Mouse (Mus musculus) fibroblast of lung, adult 2 months (primary cell): ENCODE data around the gene Rspo3.

Source experiments
- DNase-seq: peaks from one replicate; pipeline ENCODE4 v3.0.0-alpha.2; 2011; ENCODE audit warnings: low read depth

The Rspo3 gene

DNA sequence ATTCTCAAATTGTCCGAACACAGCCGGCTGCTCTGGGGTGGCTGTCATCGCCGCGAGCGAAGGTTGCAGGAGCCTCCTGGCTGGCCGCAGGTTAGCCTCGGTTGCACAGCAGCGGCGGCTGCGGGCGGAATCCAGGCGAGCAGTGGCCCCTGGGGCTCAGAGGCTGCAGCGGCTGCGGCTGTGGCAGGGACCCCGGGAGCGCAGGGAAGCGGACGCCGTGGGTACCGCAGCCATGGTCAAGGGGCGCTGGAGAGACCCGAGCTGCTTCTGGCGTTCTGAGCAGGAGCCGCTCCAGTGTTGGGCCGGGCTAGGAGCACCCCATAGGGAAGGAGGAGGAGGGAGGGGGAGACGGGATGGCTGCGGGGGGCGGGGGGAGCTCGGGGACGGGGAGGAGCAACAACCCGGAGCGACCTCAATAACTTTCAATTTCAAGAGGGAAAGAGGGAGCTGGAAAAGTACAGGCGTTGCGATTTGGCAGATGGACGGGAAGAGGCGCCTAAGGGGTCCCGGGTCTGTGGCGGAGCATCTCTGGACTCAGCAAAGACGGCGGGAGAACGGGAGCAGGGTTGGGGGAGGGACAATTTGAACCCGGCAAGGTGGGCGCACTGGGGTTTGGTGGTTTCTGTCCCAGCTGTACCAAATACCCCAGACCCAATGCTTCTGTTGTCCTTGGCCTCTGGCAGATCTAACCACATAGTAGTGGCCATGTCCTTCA, at the start of gene Rspo3:
Gene Rspo3 (minus strand): TSS at position 322 of the 715 bp plus-strand sequence.
- DNase-seq, result no peak

DNA sequence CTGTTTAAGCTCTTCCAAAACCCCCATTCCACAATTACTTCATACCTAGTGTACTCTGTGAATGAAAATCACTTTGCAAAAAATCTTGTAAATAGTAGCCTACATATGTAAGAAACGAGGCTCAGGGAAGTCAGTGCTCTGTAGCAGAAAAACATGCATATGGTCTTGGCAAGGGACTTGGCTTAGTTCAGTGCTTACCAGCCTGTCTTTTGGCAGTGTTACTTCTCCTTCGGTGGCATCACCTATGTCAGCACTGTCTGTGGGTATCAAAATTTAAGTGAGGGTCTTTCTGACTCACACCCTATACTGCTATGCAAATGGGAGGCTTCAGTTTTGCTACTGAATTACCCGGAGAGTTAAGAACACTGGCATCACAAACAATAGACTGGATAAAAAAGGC, 46.3 kb upstream of the Rspo3 start:
- no peak for DNase-seq

DNA sequence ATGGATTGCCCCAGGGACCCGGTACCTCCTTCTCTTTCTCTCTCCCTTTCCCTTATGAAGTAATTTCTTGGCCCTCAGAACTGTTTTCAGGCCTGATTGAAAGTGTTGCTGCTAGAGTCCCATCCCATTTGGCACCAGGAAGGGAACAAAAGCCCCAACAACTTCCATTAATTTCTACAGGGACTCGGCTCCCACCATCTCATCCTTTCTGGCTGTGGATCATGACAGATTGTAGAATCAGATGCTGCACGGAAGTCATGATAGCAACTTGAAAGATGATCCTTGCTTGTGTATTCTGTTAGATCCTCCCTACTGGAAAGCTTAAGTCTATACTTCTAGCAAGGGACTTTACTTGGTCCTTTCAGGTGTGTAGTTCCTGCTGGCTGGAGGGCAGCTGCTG, 45.8 kb upstream of the Rspo3 start:
- DNase-seq, result no peak

DNA sequence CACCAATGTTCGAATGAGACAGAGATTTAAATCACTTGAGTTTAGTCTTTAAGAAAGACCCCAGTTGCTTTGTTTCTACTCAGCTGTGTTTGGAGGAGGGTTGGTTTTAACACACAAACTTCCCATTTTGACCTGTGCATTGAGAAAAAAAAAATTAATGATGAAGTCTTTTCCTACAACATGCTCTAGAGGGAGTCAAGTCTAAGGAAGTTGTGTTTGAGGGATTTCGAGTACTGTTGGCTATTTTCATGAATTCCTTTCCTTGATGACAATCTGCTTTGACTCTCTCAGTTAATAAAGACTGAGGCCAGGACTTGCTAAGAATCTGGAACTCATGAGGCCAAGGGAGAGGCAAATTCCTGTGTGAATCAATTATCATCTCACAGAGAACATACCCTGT, 20.3 kb upstream of the Rspo3 start:
- peak; percentile 34 for DNase-seq

DNA sequence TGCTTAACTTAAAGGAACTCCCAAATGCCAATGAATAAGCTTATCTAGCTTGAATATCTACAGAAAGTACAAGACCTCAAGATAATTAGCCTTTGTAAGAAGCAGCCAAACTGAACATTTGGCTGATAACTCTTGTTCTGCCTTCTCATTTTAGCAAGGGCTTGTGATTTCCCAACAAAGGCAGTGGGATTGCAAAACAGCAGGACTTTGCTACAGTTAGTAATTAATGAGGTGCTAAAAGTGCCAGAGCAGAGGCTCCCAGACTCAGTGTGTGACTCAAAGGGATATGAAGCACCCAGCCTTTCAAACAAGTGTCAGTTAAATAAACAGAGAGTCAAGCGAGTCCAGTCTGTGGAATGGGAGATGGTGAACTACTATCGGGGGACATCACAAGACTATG, 18.7 kb upstream of the Rspo3 start:
- DNase-seq, result peak; percentile 72

- DNase-seq, result no peak
Measured at GRCm38 (mm10) chr10:29542982-29543381, 7.3 kb upstream of the Rspo3 start.

DNA sequence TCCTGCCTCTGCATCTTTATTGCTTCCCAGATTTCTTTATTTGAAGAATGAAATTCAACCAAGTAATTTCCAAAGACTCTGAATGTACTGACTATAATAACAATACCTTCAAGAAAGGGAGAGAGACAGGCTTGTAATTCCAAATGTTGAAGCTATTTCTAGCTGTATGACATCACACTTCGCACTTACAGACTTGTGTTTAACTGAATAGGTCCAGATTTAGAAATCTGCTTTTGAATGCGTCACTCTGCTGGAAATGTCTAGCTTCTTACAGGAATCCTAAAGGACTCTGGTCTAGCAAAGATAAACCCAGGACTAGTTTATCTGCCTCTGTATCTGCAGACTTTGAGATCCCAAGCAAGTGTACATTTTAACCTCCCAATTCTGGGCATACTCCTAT, 3.8 kb upstream of the Rspo3 start:
- DNase-seq, result no peak

DNA sequence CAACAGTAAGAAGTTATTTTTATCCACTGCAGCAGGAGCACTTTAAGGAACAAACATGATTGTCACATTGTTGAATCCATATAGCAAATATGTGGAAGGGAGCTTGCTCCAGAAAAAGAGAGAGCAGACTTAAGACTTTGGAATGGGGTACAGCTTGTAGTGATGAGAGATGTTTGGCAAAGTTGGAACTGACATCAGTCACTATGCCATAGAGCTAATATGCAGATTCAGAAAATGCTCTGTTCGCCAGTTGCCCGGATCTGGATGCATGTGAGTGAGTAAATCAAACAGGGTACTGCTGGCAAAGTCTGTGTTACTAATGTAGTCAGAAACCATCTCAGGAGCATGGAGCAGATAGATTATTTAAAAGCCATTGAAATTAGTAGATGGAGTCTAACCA, 3.1 kb upstream of the Rspo3 start:
- no peak for DNase-seq

DNA sequence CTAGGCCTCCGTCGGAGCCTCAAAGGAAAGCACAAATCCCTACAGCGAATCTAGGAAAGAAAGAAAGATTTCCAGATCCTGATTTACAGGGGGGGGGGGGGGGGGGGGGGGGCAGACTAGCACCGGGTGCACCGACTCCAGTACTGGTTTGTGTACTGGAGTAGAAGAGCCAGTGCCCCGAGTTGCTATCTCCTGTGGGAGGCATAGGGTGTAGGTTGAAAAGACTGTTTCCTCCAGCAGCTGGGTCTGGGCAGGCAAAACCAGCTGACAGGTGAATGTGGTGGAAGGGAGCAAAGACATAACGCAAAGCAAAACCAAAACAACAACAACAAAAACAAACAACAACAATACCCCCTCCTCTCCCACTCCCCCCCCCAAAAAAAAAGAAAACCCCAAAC, 838 bp downstream of the Rspo3 start:
- no peak for DNase-seq

DNA sequence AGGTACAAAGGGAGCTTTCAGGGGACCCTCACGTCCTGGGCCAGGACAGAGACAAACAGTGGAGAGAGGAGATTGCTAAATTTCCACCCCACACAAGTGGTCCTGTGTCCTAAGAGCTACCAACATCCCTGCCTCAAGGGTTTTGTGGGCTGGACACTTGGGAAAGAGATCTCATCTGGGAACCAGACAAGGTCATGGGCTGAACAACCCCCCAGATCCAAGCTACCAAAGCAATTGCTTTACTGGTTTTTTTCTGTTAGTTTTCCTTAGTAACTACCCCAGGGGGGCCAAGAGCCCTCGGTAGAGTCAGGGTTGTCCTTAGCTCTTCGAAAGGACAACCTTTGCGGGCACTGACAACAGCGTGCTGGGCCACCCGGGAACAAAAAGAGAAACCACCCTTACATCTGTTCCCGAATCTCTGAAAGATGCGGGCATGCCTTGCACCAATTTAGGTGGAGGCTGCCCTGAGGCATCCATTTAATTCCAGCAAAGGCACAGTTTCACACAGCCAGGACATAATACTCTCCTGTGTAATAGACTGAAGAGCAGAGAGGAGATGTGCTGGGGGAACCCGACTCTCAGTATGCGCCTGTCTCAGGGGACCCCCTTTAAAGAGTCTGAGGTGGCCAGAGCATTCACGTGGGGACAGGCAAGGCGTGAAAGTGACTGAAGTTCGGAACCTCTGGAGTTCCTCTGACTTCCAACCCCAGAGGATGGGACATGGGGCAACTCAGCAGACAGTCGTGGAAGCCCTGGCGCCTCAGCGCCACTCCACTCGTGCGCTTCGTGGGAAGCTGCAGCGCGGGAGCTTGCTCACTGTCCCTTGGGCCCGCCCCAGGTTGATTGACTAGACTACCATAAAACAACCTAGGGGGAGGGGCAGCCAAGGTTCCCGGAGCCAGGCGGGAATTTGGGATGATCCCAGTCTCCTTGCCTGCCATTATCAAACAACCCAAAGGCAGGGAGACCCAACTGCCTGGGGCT, 1.5 kb downstream of the Rspo3 start:
- DNase-seq, result no peak

DNA sequence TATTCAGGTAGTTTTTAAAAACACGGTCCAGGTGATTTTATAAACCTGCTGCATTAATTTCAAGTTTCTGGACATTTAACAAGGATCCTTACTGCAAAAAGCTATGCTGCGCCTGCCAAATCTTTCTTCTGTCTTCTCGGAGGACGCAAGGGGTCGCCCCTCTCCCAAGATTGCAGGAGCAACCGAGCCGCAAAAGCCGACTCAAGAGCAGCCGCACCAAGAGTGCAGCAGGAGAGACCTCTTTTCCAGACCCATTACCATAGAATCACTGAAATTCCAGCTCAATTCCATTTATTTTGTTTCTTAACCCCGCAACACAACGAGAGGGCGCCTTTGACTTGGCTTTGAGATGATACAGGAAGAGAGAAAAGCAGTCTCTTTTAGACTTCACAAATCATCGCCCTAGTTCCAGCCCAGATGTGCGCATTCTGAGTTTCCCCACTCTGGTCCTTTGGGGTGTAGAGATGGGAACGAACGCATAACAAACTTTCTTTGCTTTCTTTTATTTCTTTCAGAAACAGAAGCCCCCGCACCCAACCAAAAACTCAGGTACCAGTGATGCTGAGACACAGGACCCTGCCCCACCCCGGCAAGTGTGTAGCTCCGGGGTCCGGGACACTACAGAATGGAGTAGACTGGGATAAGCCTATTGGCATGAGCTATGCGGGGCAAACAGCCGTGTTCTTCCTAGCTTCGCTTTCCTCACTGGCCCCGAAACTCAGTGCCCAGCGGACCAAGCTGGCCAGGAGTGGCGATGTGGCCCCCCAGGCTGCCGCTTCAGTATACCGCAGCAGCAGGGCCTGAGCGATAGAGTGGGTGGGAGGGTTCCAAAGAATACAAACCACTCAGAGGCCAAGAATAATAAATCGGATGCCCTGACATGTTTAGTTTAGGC, 2.6 kb downstream of the Rspo3 start:
- DNase-seq, result peak; percentile 60

GRCm38 (mm10) chr10:29513563-29513962, 22.1 kb downstream of the Rspo3 start:
- DNase-seq, result no peak

GRCm38 (mm10) chr10:29508167-29508566, 27.5 kb downstream of the Rspo3 start:
- DNase-seq, result no peak

GRCm38 (mm10) chr10:29497205-29497822, 38.4 kb downstream of the Rspo3 start:
- no peak for DNase-seq

- DNase-seq, result no peak
Measured at GRCm38 (mm10) chr10:29493996-29494395, 41.7 kb downstream of the Rspo3 start.

DNA sequence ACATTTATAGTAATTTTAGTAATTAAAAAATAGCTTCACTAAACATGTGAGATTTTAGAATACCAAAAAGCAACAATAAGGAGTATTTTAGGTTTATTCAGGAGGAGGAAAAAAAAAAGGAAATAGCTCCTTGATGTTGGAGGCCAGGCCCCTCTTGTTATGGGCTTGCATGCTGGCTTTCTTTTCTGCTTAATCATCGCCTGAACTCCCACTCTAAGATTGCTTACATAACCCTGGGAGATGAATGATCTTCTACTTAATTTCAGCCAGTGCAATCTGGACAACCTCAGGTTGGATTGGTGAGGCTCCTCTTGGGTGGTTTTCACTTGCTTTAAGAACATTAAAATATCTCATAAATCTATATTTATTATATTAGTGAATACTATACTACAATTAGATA, 54.7 kb downstream of the Rspo3 start:
- no peak for DNase-seq

- DNase-seq, result no peak
Measured at GRCm38 (mm10) chr10:29479401-29479800, 56.3 kb downstream of the Rspo3 start.

- DNase-seq, result no peak
Measured at GRCm38 (mm10) chr10:29470454-29470853, 65.2 kb downstream of the Rspo3 start.

GRCm38 (mm10) chr10:29460100-29460499, 75.6 kb downstream of the Rspo3 start:
- DNase-seq, result no peak

GRCm38 (mm10) chr10:29459632-29460031, 76.0 kb downstream of the Rspo3 start:
- DNase-seq, result peak; percentile 5

DNA sequence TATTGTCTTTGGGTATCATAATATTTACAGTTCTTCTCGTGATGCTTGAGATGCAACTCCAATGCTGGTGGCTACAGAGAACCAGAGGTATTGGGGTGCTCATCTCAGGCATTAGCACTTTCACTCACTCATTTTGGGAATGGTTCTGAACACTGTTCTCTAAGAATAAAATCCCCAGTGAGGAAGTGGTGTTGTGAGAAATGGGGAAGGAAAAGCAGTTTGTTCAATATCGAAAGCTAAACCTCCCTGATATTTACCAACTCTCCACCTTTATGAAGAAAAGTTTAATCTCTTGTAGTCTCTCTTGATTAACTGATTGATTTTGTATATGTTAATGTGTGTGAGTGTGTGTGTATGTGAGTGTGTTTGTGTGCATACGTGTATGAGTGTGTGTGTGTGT, 90.6 kb downstream of the Rspo3 start:
- DNase-seq, result no peak

GRCm38 (mm10) chr10:29441297-29441696, 94.4 kb downstream of the Rspo3 start:
- DNase-seq, result no peak
